Mouse (Mus musculus): ENCODE data around the gene Lrrk1. TPM values are rescaled to one million over a fixed set of nuclear protein-coding genes. Genes with fewer than 3 reads are reported as not detected.

Gene Lrrk1
- polyA plus RNA-seq (2012; rRNA removed) (3.1 and 3.3 TPM in 2 replicates), polyA plus RNA-seq (2014; fragmentation: Nextera tagmentation; extraction: Ambion mirVana) (2.3 and 3.0 TPM in 2 replicates)

GRCm38 (mm10) chr7:66387813-66388521 is at the start of gene Lrrk1:
Lrrk1 (minus strand) TSS chr7:66388350.
- TF ChIP-seq EP300 (IDR thresholded peaks at IDR 0.05; ENCODE audit: low read depth) (no peak), CTCF (IDR thresholded peaks at IDR 0.05; ENCODE audit: low read depth) (peak; percentile 60)
- under 1% methylated on average over 68 of the region's 70 CpGs for WGBS (ENCODE audit: insufficient replicate concordance)
- Histone ChIP-seq H3K9me3 (ENCODE audit: control insufficient read depth, low read length) (no peaks in the 10 kb centered on the region), H3K4me1 (replicated peaks; ENCODE audit: control insufficient read depth in 2 of 2, insufficient read depth in 2 of 2, low read length in 1 of 2) (peaks cover 0 to 15% of the 10 kb centered on the region in 2 experiments; a peak in 1 of 4 replicates), H3K27me3 (ENCODE audit: control insufficient read depth, insufficient read depth, low read length) (no peaks in the 10 kb centered on the region; the same call in 1 of the 2 replicates), H3K4me2 (ENCODE audit: low read depth) (peak within 1 kb of the TSS; percentile 90), H3K9ac (replicated peaks) (peak within 1 kb of the TSS; percentile 64), H3K27ac (no peak within 1 kb of the TSS), H3K36me3 (replicated peaks; ENCODE audit: control insufficient read depth, insufficient read depth, low read depth) (no peaks in the 10 kb centered on the region), H3K4me3 (ENCODE audit: insufficient read depth in 1 of 2, low read depth in 2 of 2, low read length in 2 of 2) (peak within 1 kb of the TSS; percentile 70 to 78)
- peak in 2 of 3 experiments; percentile 11 to 27 for DNase-seq (ENCODE audit: low read depth in 3 of 3, low spot score in 3 of 3)
- ATAC-seq (ENCODE audit: insufficient read depth), result peak; percentile 66

GRCm38 (mm10) chr7:66434453-66434935 is 46.3 kb upstream of the Lrrk1 start:
- Histone ChIP-seq H3K27me3 (ENCODE audit: control insufficient read depth, insufficient read depth, low read length) (no peaks in the 10 kb centered on the region; the same call in 1 of the 2 replicates), H3K4me1 (replicated peaks; ENCODE audit: control insufficient read depth in 2 of 2, insufficient read depth in 2 of 2, low read length in 1 of 2) (no peaks in the 10 kb centered on the region), H3K9me3 (ENCODE audit: control insufficient read depth, low read length) (no peaks in the 10 kb centered on the region), H3K4me3 (ENCODE audit: insufficient read depth in 1 of 2, low read depth in 2 of 2, low read length in 2 of 2) (no peak overlapping the region), H3K9ac (replicated peaks) (no peak overlapping the region), H3K27ac (no peak overlapping the region), H3K36me3 (replicated peaks; ENCODE audit: control insufficient read depth, insufficient read depth, low read depth) (no peaks in the 10 kb centered on the region), H3K4me2 (ENCODE audit: low read depth) (no peak overlapping the region)
- 41% methylated on average over 10 of the region's 10 CpGs for WGBS (ENCODE audit: insufficient replicate concordance)
- TF ChIP-seq EP300 (IDR thresholded peaks at IDR 0.05; ENCODE audit: low read depth) (no peak), CTCF (IDR thresholded peaks at IDR 0.05; ENCODE audit: low read depth) (peak; percentile 86)
- no peak for ATAC-seq (ENCODE audit: insufficient read depth)
- DNase-seq (ENCODE audit: low read depth in 3 of 3, low spot score in 3 of 3), result no peak

- ATAC-seq (ENCODE audit: insufficient read depth) (no peak), DNase-seq (ENCODE audit: low read depth in 3 of 3, low spot score in 3 of 3) (no peak)
- TF ChIP-seq EP300 (IDR thresholded peaks at IDR 0.05; ENCODE audit: low read depth) (no peak), CTCF (IDR thresholded peaks at IDR 0.05; ENCODE audit: low read depth) (no peak)
- Histone ChIP-seq H3K4me1 (replicated peaks; ENCODE audit: control insufficient read depth in 2 of 2, insufficient read depth in 2 of 2, low read length in 1 of 2) (no peaks in the 10 kb centered on the region), H3K9me3 (ENCODE audit: control insufficient read depth, low read length) (no peaks in the 10 kb centered on the region), H3K4me2 (ENCODE audit: low read depth) (peak within 1 kb of the TSS; percentile 50), H3K36me3 (replicated peaks; ENCODE audit: control insufficient read depth, insufficient read depth, low read depth) (no peaks in the 10 kb centered on the region), H3K27ac (no peak within 1 kb of the TSS), H3K9ac (replicated peaks) (no peak within 1 kb of the TSS), H3K27me3 (ENCODE audit: control insufficient read depth, insufficient read depth, low read length) (peaks cover 47% of the 10 kb centered on the region), H3K4me3 (ENCODE audit: insufficient read depth in 1 of 2, low read depth in 2 of 2, low read length in 2 of 2) (peak within 1 kb of the TSS in 1 of 2 experiments; percentile 32; a peak in 3 of 4 replicates)
- WGBS (ENCODE audit: insufficient replicate concordance), result 1% methylated on average over 55 of the region's 56 CpGs
Observed at GRCm38 (mm10) chr7:66427437-66428161, 39.4 kb upstream of the Lrrk1 start, which contains the start of gene Aldh1a3. Aldh1a3 (minus strand) TSS chr7:66427517.

GRCm38 (mm10) chr7:66427053-66427436 is 38.9 kb upstream of the Lrrk1 start:
- DNase-seq (ENCODE audit: low read depth in 3 of 3, low spot score in 3 of 3), result no peak
- Histone ChIP-seq H3K4me1 (replicated peaks; ENCODE audit: control insufficient read depth in 2 of 2, insufficient read depth in 2 of 2, low read length in 1 of 2) (no peaks in the 10 kb centered on the region), H3K4me2 (ENCODE audit: low read depth) (peak overlapping the region; percentile 50), H3K27me3 (ENCODE audit: control insufficient read depth, insufficient read depth, low read length) (peaks cover 47% of the 10 kb centered on the region), H3K36me3 (replicated peaks; ENCODE audit: control insufficient read depth, insufficient read depth, low read depth) (no peaks in the 10 kb centered on the region), H3K9ac (replicated peaks) (no peak overlapping the region), H3K27ac (no peak overlapping the region), H3K9me3 (ENCODE audit: control insufficient read depth, low read length) (no peaks in the 10 kb centered on the region), H3K4me3 (ENCODE audit: insufficient read depth in 1 of 2, low read depth in 2 of 2, low read length in 2 of 2) (peak overlapping the region in 1 of 2 experiments; percentile 32; a peak in 3 of 4 replicates)
- TF ChIP-seq EP300 (IDR thresholded peaks at IDR 0.05; ENCODE audit: low read depth), result no peak
- TF ChIP-seq CTCF (IDR thresholded peaks at IDR 0.05; ENCODE audit: low read depth), result no peak
- WGBS (ENCODE audit: insufficient replicate concordance), result under 1% methylated on average over 23 of the region's 23 CpGs
- no peak for ATAC-seq (ENCODE audit: insufficient read depth)

GRCm38 (mm10) chr7:66421903-66422302 is 33.8 kb upstream of the Lrrk1 start:
- 60% methylated on average over 8 of the region's 8 CpGs for WGBS (ENCODE audit: insufficient replicate concordance)
- Histone ChIP-seq H3K4me1 (replicated peaks; ENCODE audit: control insufficient read depth in 2 of 2, insufficient read depth in 2 of 2, low read length in 1 of 2) (no peaks in the 10 kb centered on the region), H3K4me3 (ENCODE audit: insufficient read depth in 1 of 2, low read depth in 2 of 2, low read length in 2 of 2) (no peak overlapping the region), H3K27ac (no peak overlapping the region), H3K9me3 (ENCODE audit: control insufficient read depth, low read length) (no peaks in the 10 kb centered on the region), H3K27me3 (ENCODE audit: control insufficient read depth, insufficient read depth, low read length) (peaks cover 23% of the 10 kb centered on the region), H3K9ac (replicated peaks) (no peak overlapping the region), H3K36me3 (replicated peaks; ENCODE audit: control insufficient read depth, insufficient read depth, low read depth) (no peaks in the 10 kb centered on the region), H3K4me2 (ENCODE audit: low read depth) (no peak overlapping the region)
- DNase-seq (ENCODE audit: low read depth in 3 of 3, low spot score in 3 of 3) (no peak), ATAC-seq (ENCODE audit: insufficient read depth) (no peak)
- TF ChIP-seq CTCF (IDR thresholded peaks at IDR 0.05; ENCODE audit: low read depth) (no peak), EP300 (IDR thresholded peaks at IDR 0.05; ENCODE audit: low read depth) (no peak)

Measured in liver, embryonic 14.5 days (tissue).